Mouse (Mus musculus): Measurements from ENCODE around the gene Ppp1r1b. TPM values are rescaled to one million over a fixed set of nuclear protein-coding genes. Genes with fewer than 3 reads are reported as not detected.
"Not testable (repeated sequence)": the region's sequence is repeated elsewhere in the genome, so short reads cannot be mapped to it uniquely, and the experiment has no call there.

Gene Ppp1r1b
- polyA plus RNA-seq, 1 experiment from 2014 or later, result not detected

- H3K27ac ChIP-seq, result no peak overlapping the region
- H3K36me3 ChIP-seq (ENCODE audit: inconsistent target), result peaks cover 33% of the 10 kb centered on the region; the same call in 1 of the 2 replicates
- H3K79me2 ChIP-seq (ENCODE audit: inconsistent target), result peaks cover 100% of the 10 kb centered on the region
- WGBS (ENCODE audit: missing documents), result 58% methylated on average over 10 of the region's 10 CpGs
- H3K4me3 ChIP-seq (ENCODE audit: inconsistent target), result no peak overlapping the region
Measured at GRCm38 (mm10) chr11:98367171-98367862, 19.1 kb downstream of the Ppp1r1b start.

DNA sequence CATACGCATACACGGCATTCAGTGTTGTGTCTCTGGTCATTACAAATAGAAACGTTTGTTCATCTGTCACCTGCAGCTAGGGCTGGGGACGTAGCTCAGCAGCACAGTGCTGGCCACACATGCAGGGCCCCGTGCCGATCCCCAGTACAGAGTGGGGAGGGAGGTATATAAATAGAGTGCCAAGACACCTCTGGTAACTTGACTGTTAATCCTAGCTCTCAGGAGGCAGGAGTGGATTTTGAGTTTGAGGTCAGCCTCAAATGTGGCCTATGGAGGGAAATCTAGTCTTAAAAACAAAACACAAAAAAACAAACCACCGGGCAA lies 19.6 kb downstream of the Ppp1r1b start:
- 74% methylated on average over 7 of the region's 7 CpGs for WGBS (ENCODE audit: missing documents)
- H3K27ac ChIP-seq, result no peak overlapping the region
- H3K36me3 ChIP-seq (ENCODE audit: inconsistent target), result peaks cover 36% of the 10 kb centered on the region
- peaks cover 100% of the 10 kb centered on the region for H3K79me2 ChIP-seq (ENCODE audit: inconsistent target)
- H3K4me3 ChIP-seq (ENCODE audit: inconsistent target), result no peak overlapping the region

DNA sequence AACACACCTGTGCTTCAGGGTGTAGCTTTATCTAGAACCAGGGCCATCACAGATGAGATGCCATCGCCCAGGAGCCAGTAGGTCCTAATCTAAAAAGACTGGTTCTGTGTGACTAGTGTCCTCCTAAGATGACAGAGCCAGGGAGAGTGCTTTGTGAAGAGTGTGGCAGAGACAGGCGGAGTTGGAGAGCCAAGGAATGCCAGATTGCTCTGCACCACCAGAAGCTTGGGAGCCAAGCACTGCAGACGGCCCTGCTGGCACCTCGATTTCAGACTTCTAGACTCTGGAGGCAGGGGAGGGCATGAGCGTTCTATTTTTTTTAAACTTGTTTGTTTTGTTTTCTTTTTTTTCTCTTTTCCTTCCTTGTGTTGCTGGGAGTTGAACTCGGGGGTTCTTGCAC lies 21.1 kb downstream of the Ppp1r1b start:
- H3K27ac ChIP-seq, result no peak overlapping the region
- H3K36me3 ChIP-seq (ENCODE audit: inconsistent target), result peaks cover 36% of the 10 kb centered on the region
- H3K79me2 ChIP-seq (ENCODE audit: inconsistent target), result peaks cover 100% of the 10 kb centered on the region
- H3K4me3 ChIP-seq (ENCODE audit: inconsistent target), result no peak overlapping the region
- 83% methylated on average over 6 of the region's 6 CpGs for WGBS (ENCODE audit: missing documents)

DNA sequence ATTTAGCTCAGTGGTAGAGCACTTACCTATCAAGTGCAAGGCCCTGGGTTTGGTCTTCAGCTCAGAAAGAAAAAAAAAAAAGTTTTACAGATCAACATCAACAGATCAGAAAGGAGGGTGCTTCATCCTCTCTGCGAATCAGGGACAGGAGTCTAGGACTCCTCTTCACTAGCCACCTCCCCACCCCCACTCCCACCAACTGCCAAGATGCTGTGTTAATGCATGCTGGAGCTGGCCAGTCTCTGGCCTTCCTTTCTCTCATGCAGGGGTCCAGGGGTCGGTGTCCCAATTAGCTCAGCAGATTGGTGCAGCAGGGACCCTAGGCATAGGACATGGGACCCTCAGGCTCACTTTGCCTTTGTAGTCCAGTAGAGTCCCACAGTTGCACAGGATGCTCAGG lies 22.4 kb downstream of the Ppp1r1b start:
- H3K4me3 ChIP-seq (ENCODE audit: inconsistent target), result no peak overlapping the region
- 90% methylated on average over 2 of the region's 2 CpGs for WGBS (ENCODE audit: missing documents)
- peaks cover 92% of the 10 kb centered on the region for H3K79me2 ChIP-seq (ENCODE audit: inconsistent target)
- no peak overlapping the region for H3K27ac ChIP-seq
- H3K36me3 ChIP-seq (ENCODE audit: inconsistent target), result peaks cover 49% of the 10 kb centered on the region

- WGBS (ENCODE audit: missing documents), result 91% methylated on average over 9 of the region's 10 CpGs
- Histone ChIP-seq H3K27ac (no peak overlapping the region), H3K36me3 (ENCODE audit: inconsistent target) (peaks cover 57% of the 10 kb centered on the region)
Measured at GRCm38 (mm10) chr11:98371556-98372240, 23.5 kb downstream of the Ppp1r1b start.

GRCm38 (mm10) chr11:98372406-98372805 lies 24.2 kb downstream of the Ppp1r1b start:
- Histone ChIP-seq H3K4me3 (ENCODE audit: inconsistent target) (no peak overlapping the region), H3K36me3 (ENCODE audit: inconsistent target) (peaks cover 61% of the 10 kb centered on the region), H3K79me2 (ENCODE audit: inconsistent target) (peaks cover 74% of the 10 kb centered on the region), H3K27ac (no peak overlapping the region)
- 21% methylated on average over 2 of the region's 2 CpGs for WGBS (ENCODE audit: missing documents)

More at GRCm38 (mm10) chr11:98371556-98372240, 23.5 kb downstream of the Ppp1r1b start:
- Histone ChIP-seq H3K4me3 (ENCODE audit: inconsistent target) (no peak overlapping the region), H3K79me2 (ENCODE audit: inconsistent target) (peaks cover 81% of the 10 kb centered on the region)

DNA sequence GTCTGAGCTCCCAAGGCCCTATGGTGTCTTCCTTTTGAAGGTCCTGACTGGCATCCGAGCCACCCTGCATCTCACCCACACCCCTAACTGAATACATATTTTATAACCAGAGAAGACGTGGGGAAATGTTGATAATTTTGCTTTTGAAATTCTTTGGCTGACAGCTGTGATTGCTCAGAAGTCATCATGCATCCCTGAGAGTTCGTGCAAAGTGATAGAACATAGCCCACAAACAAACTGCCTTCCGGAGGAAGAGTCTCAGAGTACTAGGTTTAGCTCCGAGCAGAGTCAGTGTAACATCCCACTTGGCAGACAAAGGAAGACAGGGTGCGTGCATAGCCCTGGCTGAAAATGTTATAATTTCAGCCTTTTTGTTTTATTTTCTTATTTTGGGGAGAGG lies 25.0 kb downstream of the Ppp1r1b start:
- H3K27ac ChIP-seq, result no peak overlapping the region
- H3K79me2 ChIP-seq (ENCODE audit: inconsistent target), result peaks cover 66% of the 10 kb centered on the region
- 93% methylated on average over 6 of the region's 6 CpGs for WGBS (ENCODE audit: missing documents)
- H3K4me3 ChIP-seq (ENCODE audit: inconsistent target), result no peak overlapping the region
- H3K36me3 ChIP-seq (ENCODE audit: inconsistent target), result peaks cover 69% of the 10 kb centered on the region

- no peak overlapping the region for H3K27ac ChIP-seq
- H3K4me3 ChIP-seq (ENCODE audit: inconsistent target), result no peak overlapping the region
- peaks cover 80% of the 10 kb centered on the region for H3K36me3 ChIP-seq (ENCODE audit: inconsistent target)
- 93% methylated on average over 8 of the region's 8 CpGs for WGBS (ENCODE audit: missing documents)
- H3K79me2 ChIP-seq (ENCODE audit: inconsistent target), result peaks cover 56% of the 10 kb centered on the region
Measured at GRCm38 (mm10) chr11:98374266-98374665, 26.1 kb downstream of the Ppp1r1b start.

DNA sequence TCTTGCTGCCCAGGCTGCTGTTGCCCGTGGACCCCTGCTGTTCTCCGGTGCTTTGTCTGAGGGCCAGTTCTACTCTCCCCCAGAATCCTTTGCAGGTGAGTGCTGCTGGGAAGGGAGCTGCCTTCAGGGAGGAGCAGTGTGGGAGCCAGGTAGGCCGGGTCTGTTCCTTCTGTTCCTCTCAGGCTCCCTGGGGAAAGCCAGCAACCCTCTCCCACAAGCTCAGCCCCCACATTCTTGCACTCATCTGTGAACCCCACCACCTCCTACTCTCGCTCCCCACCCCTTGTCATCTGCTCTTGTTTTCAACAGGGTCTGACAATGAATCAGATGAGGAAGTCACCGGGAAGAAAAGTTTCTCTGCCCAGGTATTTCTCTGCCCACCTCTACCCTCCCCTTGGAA lies 28.6 kb downstream of the Ppp1r1b start:
- WGBS (ENCODE audit: missing documents), result 99% methylated on average over 5 of the region's 5 CpGs
- Histone ChIP-seq H3K27ac (no peak overlapping the region), H3K4me3 (ENCODE audit: inconsistent target) (no peak overlapping the region), H3K36me3 (ENCODE audit: inconsistent target) (peaks cover 86% of the 10 kb centered on the region), H3K79me2 (ENCODE audit: inconsistent target) (peaks cover 31% of the 10 kb centered on the region; the same call in 1 of the 2 replicates)

- H3K79me2 ChIP-seq (ENCODE audit: inconsistent target), result peaks cover 20% of the 10 kb centered on the region; the same call in 1 of the 2 replicates
- WGBS (ENCODE audit: missing documents), result 95% methylated on average over 11 of the region's 11 CpGs
- H3K36me3 ChIP-seq (ENCODE audit: inconsistent target), result peaks cover 83% of the 10 kb centered on the region
- no peak overlapping the region for H3K4me3 ChIP-seq (ENCODE audit: inconsistent target)
- H3K27ac ChIP-seq, result no peak overlapping the region
Measured at GRCm38 (mm10) chr11:98377787-98378186, 29.6 kb downstream of the Ppp1r1b start.

DNA sequence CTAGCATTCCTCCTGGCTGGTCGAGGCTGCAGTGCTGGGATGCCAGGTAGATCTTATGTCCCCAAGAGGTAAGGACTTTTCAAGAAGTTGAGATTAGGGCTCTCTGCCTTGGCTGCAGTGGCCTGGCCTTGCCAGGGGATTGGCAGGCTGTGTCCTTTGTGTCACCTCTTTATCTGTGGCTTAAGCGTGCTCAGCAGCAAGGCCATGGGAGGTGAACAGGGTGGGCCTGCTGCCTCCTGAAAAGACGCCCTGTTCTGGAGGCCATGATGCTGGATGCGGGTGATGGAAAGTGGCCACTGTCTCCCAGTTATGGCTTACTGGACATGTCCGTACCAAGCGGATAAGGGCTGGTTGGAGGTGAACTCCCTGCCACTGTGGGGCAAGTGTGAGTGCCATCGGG lies 31.2 kb downstream of the Ppp1r1b start:
- peaks cover 67% of the 10 kb centered on the region for H3K36me3 ChIP-seq (ENCODE audit: inconsistent target)
- 95% methylated on average over 7 of the region's 7 CpGs for WGBS (ENCODE audit: missing documents)

GRCm38 (mm10) chr11:98380106-98380505 lies 31.9 kb downstream of the Ppp1r1b start:
- no peaks in the 10 kb centered on the region for H3K79me2 ChIP-seq (ENCODE audit: inconsistent target)
- WGBS (ENCODE audit: missing documents), result 94% methylated on average over 6 of the region's 6 CpGs
- peaks cover 59% of the 10 kb centered on the region for H3K36me3 ChIP-seq (ENCODE audit: inconsistent target)
- H3K27ac ChIP-seq, result no peak overlapping the region
- no peak overlapping the region for H3K4me3 ChIP-seq (ENCODE audit: inconsistent target)

More for the DNA sequence above, 31.2 kb downstream of the Ppp1r1b start:
- Histone ChIP-seq H3K79me2 (ENCODE audit: inconsistent target) (peaks cover 4% of the 10 kb centered on the region; the same call in 1 of the 2 replicates), H3K4me3 (ENCODE audit: inconsistent target) (no peak overlapping the region), H3K27ac (no peak overlapping the region)

DNA sequence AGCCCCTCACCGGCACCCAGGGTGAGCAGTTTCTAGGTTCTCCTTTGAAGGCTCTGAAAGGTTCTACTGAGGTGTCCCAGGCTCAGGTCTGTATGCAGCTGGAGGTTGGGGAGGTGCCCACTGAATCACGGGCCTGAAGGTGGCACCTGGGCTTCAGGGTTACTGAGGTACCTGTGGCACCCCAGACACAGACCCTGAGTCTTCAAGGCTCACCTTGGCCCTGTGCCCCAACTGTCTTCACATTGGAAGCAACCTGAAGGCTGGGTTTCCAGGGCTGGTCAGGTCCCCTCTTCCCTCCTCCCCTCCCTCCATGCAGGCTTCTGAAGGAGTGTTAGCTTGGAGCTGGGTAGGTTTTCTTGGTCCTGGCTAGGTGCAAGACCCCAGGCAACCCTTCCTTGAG lies 33.4 kb downstream of the Ppp1r1b start:
- Histone ChIP-seq H3K27ac (no peak overlapping the region), H3K79me2 (ENCODE audit: inconsistent target) (no peaks in the 10 kb centered on the region), H3K36me3 (ENCODE audit: inconsistent target) (peaks cover 44% of the 10 kb centered on the region), H3K4me3 (ENCODE audit: inconsistent target) (no peak overlapping the region)
- 100% methylated on average over 1 of the region's 2 CpGs for WGBS (ENCODE audit: missing documents)

GRCm38 (mm10) chr11:98382405-98382804 lies 34.2 kb downstream of the Ppp1r1b start:
- 44% methylated on average over 1 of the region's 2 CpGs for WGBS (ENCODE audit: missing documents)
- peaks cover 36% of the 10 kb centered on the region for H3K36me3 ChIP-seq (ENCODE audit: inconsistent target)
- not testable (repeated sequence) for H3K27ac ChIP-seq; H3K4me3 ChIP-seq (ENCODE audit: inconsistent target); H3K79me2 ChIP-seq (ENCODE audit: inconsistent target)

GRCm38 (mm10) chr11:98383261-98384030 lies 35.2 kb downstream of the Ppp1r1b start, which contains the start of gene Tcap:
TSS of gene Tcap (plus strand) at chr11:98383811.
- 74% methylated on average over 14 of the region's 14 CpGs for WGBS (ENCODE audit: missing documents)
- H3K4me3 ChIP-seq (ENCODE audit: inconsistent target), result no peak within 1 kb of the TSS
- peaks cover 26% of the 10 kb centered on the region for H3K36me3 ChIP-seq (ENCODE audit: inconsistent target)
- H3K79me2 ChIP-seq (ENCODE audit: inconsistent target), result no peaks in the 10 kb centered on the region
- H3K27ac ChIP-seq, result no peak within 1 kb of the TSS

Data from macrophage (primary cell).